Comparison of ENCODE assay signal across 9 mouse cellular contexts in genomic region chr5:136627671-136628292, GRCm38 (mm10).
DNase-seq lines count a peak whose midpoint lies in the region.
"Had no signal": no experiment of that assay in that cellular context is flagged by ENCODE, and none has a peak within 500 bp of the region (broad histone marks: within the 10 kb centered on the region; RNA-seq: fewer than 3 reads in every experiment).

No protein-coding gene starts in this region.

- peak; percentile 21 for DNase-seq in gastrocnemius, adult 18-20 months (ENCODE audit: low spot score)
- no peak for DNase-seq in gastrocnemius, postnatal 10 days
- peak; percentile 13 for DNase-seq in right cerebral cortex, adult 18-20 months
- DNase-seq in right cerebral cortex, postnatal 25 days = no peak
- peak; percentile 20 for DNase-seq in gastrocnemius, postnatal 25 days
- peak; percentile 53 for DNase-seq in thymus, postnatal 4 days
- DNase-seq in embryo, embryonic 10 days (ENCODE audit: low spot score) = no peak
- DNase-seq in yolk sac, embryonic 10.5 days (ENCODE audit: low spot score) = no peak
- DNase-seq: midbrain, embryonic 14.5 days had no signal

Comparison
In these comparisons a context has a peak if more than half of its experiments do, and no peak if none do; other contexts are left out.
1. DNase-seq: peak in gastrocnemius, adult 18-20 months (single experiment), right cerebral cortex, adult 18-20 months (single experiment), gastrocnemius, postnatal 25 days (single experiment) and thymus, postnatal 4 days (single experiment); none in gastrocnemius, postnatal 10 days (single experiment), right cerebral cortex, postnatal 25 days (single experiment), embryo, embryonic 10 days (single experiment) and yolk sac, embryonic 10.5 days (single experiment).